Mouse (Mus musculus) liver, embryonic 14.5 days (tissue): ENCODE results near the gene Igf2bp3.

Experiments used
- CTCF ChIP-seq: IDR thresholded peaks from 2 replicates; pipeline ENCODE4 v1.5.1; 2016; ENCODE audit warnings: antibody characterized with exemption, low read depth, control low read depth
- EP300 ChIP-seq: IDR thresholded peaks from 2 replicates; pipeline ENCODE4 v1.6.1; 2016; ENCODE audit warnings: antibody characterized with exemption, low read depth

DNA sequence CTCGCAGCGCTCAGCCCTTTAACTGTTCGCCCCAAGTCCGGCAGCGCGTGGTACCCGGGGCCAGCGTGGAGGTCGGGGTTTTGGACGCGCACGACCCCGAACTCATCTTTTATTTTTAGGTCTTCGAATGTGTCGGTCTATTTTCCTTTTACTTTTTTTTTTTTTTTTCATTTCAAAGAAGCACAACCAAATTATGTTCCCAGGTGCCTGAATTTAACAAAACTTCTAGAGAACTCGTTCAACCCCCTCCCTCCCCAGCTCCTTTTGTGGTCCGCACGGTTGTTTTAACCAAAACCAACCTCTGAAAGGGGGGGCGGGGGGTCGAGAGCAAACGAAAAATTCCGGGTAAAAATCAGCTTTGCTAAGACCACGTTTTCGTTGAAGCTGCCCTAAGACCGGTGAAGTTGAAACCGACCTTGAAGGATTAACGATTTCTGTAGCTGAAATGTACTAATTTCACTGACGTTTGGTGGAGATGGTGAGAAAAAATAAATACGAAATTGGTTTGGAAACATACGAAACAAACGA, 3.6 kb upstream of the Igf2bp3 start:
- TF ChIP-seq CTCF (no peak), EP300 (no peak)
